Mouse (Mus musculus): ENCODE data around the gene Utp14a.

Utp14a gene

GRCm38 (mm10) chrX:48314530-48315079 lies 57.9 kb downstream of the Utp14a start:
- DNase-seq: peak; percentile 91 to 93

GRCm38 (mm10) chrX:48317444-48317843 lies 60.8 kb downstream of the Utp14a start:
- no peak for DNase-seq

- peak; percentile 51 to 52 for DNase-seq
Observed at GRCm38 (mm10) chrX:48318194-48318593, 61.5 kb downstream of the Utp14a start.
